Mouse (Mus musculus) stomach, postnatal 0 days (tissue): Measurements from ENCODE around the gene Olfr689. TPM values are rescaled to one million over a fixed set of nuclear protein-coding genes. Genes with fewer than 3 reads are reported as not detected.
"Not testable (repeated sequence)": the region's sequence is repeated elsewhere in the genome, so short reads cannot be mapped to it uniquely, and the experiment has no call there.

Experiments
- ATAC-seq: fragments of 200-750 bp; cut with Nextera tagmentation; 2 replicates; pipeline ENCODE4 v1.8.0; 2017; ENCODE audit not compliant: low FRiP score, low TSS enrichment
- DNase-seq: peaks from one replicate; pipeline ENCODE4 v3.0.0-alpha.2; 2016; ENCODE audit warnings: low spot score
- H3K27ac ChIP-seq: fragments of 300-500 bp; sonication (generic); replicated peaks from 2 replicates; pipeline ENCODE4 v1.5.1; 2014; ENCODE audit warnings: mild to moderate bottlenecking, control low read depth
- H3K27me3 ChIP-seq: fragments of 300-500 bp; sonication (generic); 2 replicates; pipeline ENCODE4 v1.6.1; 2014; ENCODE audit warnings: low read length; ENCODE audit not compliant: control insufficient read depth, insufficient read depth
- H3K36me3 ChIP-seq: fragments of 300-500 bp; sonication (generic); 2 replicates; pipeline ENCODE4 v1.6.1; 2014; ENCODE audit warnings: low read length, mixed read lengths; ENCODE audit not compliant: control insufficient read depth, insufficient read depth
- H3K4me1 ChIP-seq: fragments of 300-500 bp; sonication (generic); replicated peaks from 2 replicates; pipeline ENCODE4 v1.6.1; 2014; ENCODE audit warnings: antibody characterized with exemption; ENCODE audit not compliant: control insufficient read depth, insufficient read depth
- H3K4me2 ChIP-seq: fragments of 300-500 bp; sonication (generic); replicated peaks from 2 replicates; pipeline ENCODE4 v1.6.1; 2014; ENCODE audit warnings: low read depth, mild to moderate bottlenecking, control low read depth, moderate library complexity
- H3K4me3 ChIP-seq: fragments of 300-500 bp; sonication (generic); 2 replicates; pipeline ENCODE4 v1.5.1; 2014; ENCODE audit warnings: low read depth, low read length, control low read depth
- H3K9ac ChIP-seq: fragments of 300-500 bp; sonication (generic); 2 replicates; pipeline ENCODE4 v1.6.1; 2014; ENCODE audit warnings: mild to moderate bottlenecking, low read length, control low read depth, mixed read lengths
- H3K9me3 ChIP-seq: fragments of 300-500 bp; sonication (generic); 2 replicates; pipeline ENCODE4 v1.6.1; 2016; ENCODE audit warnings: low read length; ENCODE audit not compliant: control insufficient read depth
- CTCF ChIP-seq: IDR thresholded peaks from 2 replicates; pipeline ENCODE4 v1.5.1; 2016; ENCODE audit warnings: antibody characterized with exemption, low read depth, mild to moderate bottlenecking, moderate library complexity
- EP300 ChIP-seq: optimal IDR thresholded peaks from 2 replicates; pipeline ENCODE3; 2016; ENCODE audit warnings: antibody characterized with exemption
- WGBS: fragments of 180-500 bp; shearing (Covaris S2); extraction: QIAGEN DNeasy Blood & Tissue Kit; methylation state at CpG from one replicate; pipeline ENCODE4 v1.1.7; 2014; 5-methylcytosine and 5-hydroxymethylcytosine counted together
- polyA plus RNA-seq: library from polyadenylated mRNA; unstranded; fragments of >200 nt; fragmentation: Nextera tagmentation; extraction: Ambion mirVana; gene quantifications from 2 replicates; pipeline ENCODE4 v1.2.1, GENCODE M21; 2015

Gene Olfr689
- polyA plus RNA-seq, 1 experiment from 2014 or later = not detected

GRCm38 (mm10) chr7:105342170-105342569, 31.2 kb downstream of the Olfr689 start, which contains the start of gene Olfr691:
Gene Olfr691, minus strand, starts transcription at chr7:105342270.
- no peak for DNase-seq
- no peak within 1 kb of the TSS for H3K4me2 ChIP-seq
- TF ChIP-seq EP300 = no peak
- TF ChIP-seq CTCF = no peak

GRCm38 (mm10) chr7:105342752-105343151, 31.8 kb downstream of the Olfr689 start:
- no peak for ATAC-seq
- WGBS = 77% methylated on average over 2 of the region's 2 CpGs
- H3K9me3 ChIP-seq = no peaks in the 10 kb centered on the region
- no peak overlapping the region for H3K9ac ChIP-seq
- H3K4me3 ChIP-seq = no peak overlapping the region
- no peaks in the 10 kb centered on the region for H3K36me3 ChIP-seq
- DNase-seq = no peak
- no peak overlapping the region for H3K27ac ChIP-seq
- H3K4me1 ChIP-seq = no peaks in the 10 kb centered on the region
- H3K27me3 ChIP-seq = no peaks in the 10 kb centered on the region
- TF ChIP-seq CTCF (no peak), EP300 (no peak)
- H3K4me2 ChIP-seq = no peak overlapping the region

More at GRCm38 (mm10) chr7:105342170-105342569, 31.2 kb downstream of the Olfr689 start, which contains the start of gene Olfr691:
- 41% methylated on average over 1 of the region's 1 CpGs for WGBS
- H3K4me3 ChIP-seq = no peak within 1 kb of the TSS
- no peak within 1 kb of the TSS for H3K27ac ChIP-seq
- no peaks in the 10 kb centered on the region for H3K9me3 ChIP-seq
- no peak for ATAC-seq
- H3K4me1 ChIP-seq = no peaks in the 10 kb centered on the region
- H3K27me3 ChIP-seq = no peaks in the 10 kb centered on the region
- no peak within 1 kb of the TSS for H3K9ac ChIP-seq
- no peaks in the 10 kb centered on the region for H3K36me3 ChIP-seq

- H3K4me1 ChIP-seq, H3K27ac ChIP-seq, DNase-seq, H3K4me2 ChIP-seq, ATAC-seq, H3K4me3 ChIP-seq, H3K9ac ChIP-seq, H3K36me3 ChIP-seq, H3K9me3 ChIP-seq, H3K27me3 ChIP-seq: not testable (repeated sequence)
- no CpG with 5 or more reads among the region's 5 CpGs for WGBS
Measured at GRCm38 (mm10) chr7:105356064-105356463, 45.1 kb downstream of the Olfr689 start.

GRCm38 (mm10) chr7:105356487-105356886, 45.5 kb downstream of the Olfr689 start:
- not testable (repeated sequence) for H3K27ac ChIP-seq, H3K36me3 ChIP-seq, H3K4me1 ChIP-seq, H3K27me3 ChIP-seq, H3K4me3 ChIP-seq, DNase-seq, H3K9ac ChIP-seq, ATAC-seq, H3K9me3 ChIP-seq, H3K4me2 ChIP-seq
- 93% methylated on average over 1 of the region's 2 CpGs for WGBS

GRCm38 (mm10) chr7:105361713-105362112, 50.7 kb downstream of the Olfr689 start:
- DNase-seq = no peak
- Histone ChIP-seq H3K27me3 (no peaks in the 10 kb centered on the region), H3K36me3 (no peaks in the 10 kb centered on the region), H3K27ac (no peak overlapping the region), H3K9ac (no peak overlapping the region), H3K9me3 (no peaks in the 10 kb centered on the region), H3K4me3 (no peak overlapping the region), H3K4me1 (no peaks in the 10 kb centered on the region), H3K4me2 (no peak overlapping the region)
- no peak for ATAC-seq
- TF ChIP-seq CTCF (no peak), EP300 (no peak)
- WGBS = 77% methylated on average over 2 of the region's 2 CpGs

GRCm38 (mm10) chr7:105367268-105367667, 56.3 kb downstream of the Olfr689 start:
- DNase-seq (no peak), ATAC-seq (no peak)
- no peaks in the 10 kb centered on the region for H3K36me3 ChIP-seq
- no peak overlapping the region for H3K9ac ChIP-seq
- TF ChIP-seq EP300 (no peak), CTCF (no peak)
- H3K4me2 ChIP-seq = no peak overlapping the region
- no peak overlapping the region for H3K27ac ChIP-seq
- H3K9me3 ChIP-seq = no peaks in the 10 kb centered on the region
- H3K4me1 ChIP-seq = no peaks in the 10 kb centered on the region
- H3K4me3 ChIP-seq = no peak overlapping the region
- WGBS = 76% methylated on average over 5 of the region's 5 CpGs
- no peaks in the 10 kb centered on the region for H3K27me3 ChIP-seq
